In genomic region chr13:44798280-44798679, GRCm38 (mm10) we compare ENCODE assay signal across 19 mouse cellular contexts.
DNase-seq lines count a peak whose midpoint lies in the region; TF ChIP-seq lines count a peak whose summit lies in the region.
"Had no signal": no experiment of that assay in that cellular context is flagged by ENCODE, and none has a peak within 500 bp of the region (broad histone marks: within the 10 kb centered on the region; RNA-seq: fewer than 3 reads in every experiment).

No protein-coding gene starts in this region.

- intact Hi-C loops in gastrocnemius, adult 2 months (cut with DNase I): no loop called here
- intact Hi-C loops in left cerebral cortex, adult 2 months (cut with DNase I): loop anchor here (5.0 kb wide), 1 partner anchor 986 kb away; no protein-coding TSS in a partner anchor
- intact Hi-C loops in left cerebral cortex, postnatal 36 days (cut with DNase I): loop anchor here (5.0 kb wide), 1 partner anchor 66 kb away; no protein-coding TSS in a partner anchor
- intact Hi-C loops in heart, postnatal 36 days (cut with DNase I): no loop called here

- H3K27ac ChIP-seq in gastrocnemius, adult 2 months: no peak overlapping the region
- H3K27ac ChIP-seq in left cerebral cortex, adult 2 months: no peak overlapping the region
- H3K27ac ChIP-seq: embryonic facial prominence, embryonic 13.5 days; heart, embryonic 13.5 days; liver, embryonic 13.5 days; neural tube, embryonic 13.5 days had no signal

- DNase-seq in gastrocnemius, adult 2 months: no peak
- DNase-seq in gastrocnemius, adult 18-20 months (ENCODE audit: low spot score): no peak
- no peak for DNase-seq in left cerebral cortex, adult 2 months (ENCODE audit: extremely low spot score in 1 of 2, low spot score in 2 of 2)
- no peak for DNase-seq in left cerebral cortex, postnatal 36 days (ENCODE audit: low spot score in 2 of 2)
- DNase-seq in 416B (ENCODE audit: low read depth): peak; percentile 27
- peak; percentile 34 for DNase-seq in mesoderm, embryonic 11.5 days (ENCODE audit: low read depth, low spot score)
- DNase-seq in heart, postnatal 36 days: no peak
- DNase-seq: adrenal gland, postnatal 10 days; cerebellum, postnatal 10 days; heart, postnatal 4 days; kidney, adult 2 months; kidney, postnatal 25 days; liver, embryonic 13.5 days; lung, postnatal 10 days; right cerebral cortex, adult 18-20 months; thymus, postnatal 36 days had no signal

- H3K4me3 ChIP-seq in gastrocnemius, adult 2 months: no peak overlapping the region
- H3K4me3 ChIP-seq in left cerebral cortex, adult 2 months: no peak overlapping the region
- H3K4me3 ChIP-seq: embryonic facial prominence, embryonic 13.5 days; heart, embryonic 13.5 days; liver, embryonic 13.5 days; neural tube, embryonic 13.5 days had no signal

- peak; percentile 36; the same call in 1 of the 2 replicates for TF ChIP-seq CTCF in gastrocnemius, adult 2 months (IDR thresholded peaks at IDR 0.05)
- peak; percentile 39 for TF ChIP-seq CTCF in left cerebral cortex, adult 2 months (IDR thresholded peaks at IDR 0.05)

Comparison
In these comparisons a context has a peak if more than half of its experiments do, and no peak if none do; other contexts are left out.
1. DNase-seq: peak in 416B (single experiment) and mesoderm, embryonic 11.5 days (single experiment); none in gastrocnemius, adult 2 months (single experiment), gastrocnemius, adult 18-20 months (single experiment), left cerebral cortex, adult 2 months (0 of 2), left cerebral cortex, postnatal 36 days (0 of 2) and heart, postnatal 36 days (0 of 2).
2. intact Hi-C loops: an anchor here in left cerebral cortex, adult 2 months (5.0 kb wide) and left cerebral cortex, postnatal 36 days (5.0 kb wide); none called in gastrocnemius, adult 2 months and heart, postnatal 36 days.